ENCODE assay signal across 17 mouse cellular contexts in the genomic region with DNA sequence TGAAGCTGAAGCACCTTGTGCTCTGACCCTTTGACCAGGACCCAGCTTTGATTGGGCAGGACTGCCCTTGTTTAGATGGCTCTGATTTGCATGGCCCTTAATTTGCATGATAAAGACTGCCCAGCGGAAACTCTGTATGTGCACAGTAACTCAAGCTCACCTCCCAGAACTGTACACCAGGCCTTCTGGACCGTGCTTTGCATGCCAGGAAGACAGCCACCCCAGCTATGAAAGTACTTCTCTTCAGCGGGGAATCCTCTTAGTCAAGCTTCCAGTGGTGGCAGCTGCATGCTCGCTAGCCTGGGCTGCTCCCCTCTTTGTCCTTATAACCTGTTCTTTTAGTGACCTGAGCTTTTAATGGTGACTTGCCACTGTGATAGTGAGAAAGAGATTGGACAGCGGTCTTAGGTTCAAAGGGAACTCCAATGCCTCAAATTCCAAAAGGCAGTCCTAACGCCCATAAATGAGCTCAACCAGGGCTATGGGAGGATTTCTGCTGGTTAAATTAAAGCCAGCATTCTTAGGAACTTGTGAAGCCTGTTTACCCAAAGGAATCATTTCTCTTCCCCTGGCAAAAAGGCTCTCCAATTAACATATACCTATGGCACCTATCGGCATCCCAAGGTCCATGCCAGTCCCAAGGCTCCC. TPM values are rescaled to one million over a fixed set of nuclear protein-coding genes. Genes with fewer than 3 reads are reported as not detected.
DNase-seq lines count a peak whose midpoint lies in the region; ATAC-seq and TF ChIP-seq lines count a peak whose summit lies in the region.
"Had no signal": no experiment of that assay in that cellular context is flagged by ENCODE, and none has a peak within 500 bp of the region (broad histone marks: within the 10 kb centered on the region; RNA-seq: fewer than 3 reads in every experiment).

No protein-coding gene starts in this region.

- H3K4me3 ChIP-seq in forebrain, embryonic 10.5 days, result no peak overlapping the region
- no peak overlapping the region for H3K4me3 ChIP-seq in forebrain, postnatal 0 days (ENCODE audit: low read depth, low read length)
- H3K4me3 ChIP-seq in neural tube, embryonic 11.5 days (ENCODE audit: low read depth, low read length), result no peak overlapping the region
- H3K4me3 ChIP-seq: liver, embryonic 12.5 days; megakaryocyte, embryonic 14.5 days had no signal

- H3K9ac ChIP-seq in forebrain, postnatal 0 days, result no peak overlapping the region
- no peak overlapping the region for H3K9ac ChIP-seq in neural tube, embryonic 11.5 days (ENCODE audit: low read length)
- H3K9ac ChIP-seq: liver, embryonic 12.5 days had no signal

- no peak for DNase-seq in forebrain, embryonic 10.5 days (ENCODE audit: extremely low spot score, low spot score)
- DNase-seq in forebrain, postnatal 0 days, result no peak
- DNase-seq in neural tube, embryonic 11.5 days (ENCODE audit: low spot score), result no peak
- DNase-seq in neural tube, embryonic 10.5 days (ENCODE audit: extremely low spot score, low spot score), result no peak
- DNase-seq in brain, embryonic 14.5 days (ENCODE audit: low read depth), result peak; percentile 35
- DNase-seq in ovary, postnatal 10 days (ENCODE audit: low spot score), result no peak
- no peak for DNase-seq in left cerebral cortex, adult 9 months (ENCODE audit: low spot score in 2 of 2)
- DNase-seq: cerebellum, adult 8-10 months; gastrocnemius, postnatal 14 days; heart, postnatal 14 days; layer of hippocampus, adult 9-11 months; right cerebral cortex, postnatal 4 days; thymus, postnatal 36 days had no signal

- H3K27ac ChIP-seq in forebrain, embryonic 10.5 days, result 0 out of 2 replicates have a peak overlapping the region, but pooled peaks have one; percentile 8
- no peak overlapping the region for H3K27ac ChIP-seq in forebrain, postnatal 0 days (ENCODE audit: low read depth, low read length)
- no peak overlapping the region for H3K27ac ChIP-seq in neural tube, embryonic 11.5 days (ENCODE audit: low read depth, low read length)
- H3K27ac ChIP-seq: liver, embryonic 12.5 days; stomach, postnatal 0 days had no signal

- no peaks in the 10 kb centered on the region for H3K9me3 ChIP-seq in forebrain, embryonic 10.5 days
- H3K9me3 ChIP-seq in forebrain, postnatal 0 days (ENCODE audit: low read length), result no peaks in the 10 kb centered on the region
- no peaks in the 10 kb centered on the region for H3K9me3 ChIP-seq in neural tube, embryonic 11.5 days (ENCODE audit: control insufficient read depth, low read length)
- H3K9me3 ChIP-seq: liver, embryonic 12.5 days; megakaryocyte, embryonic 14.5 days had no signal

- TF ChIP-seq CTCF in forebrain, postnatal 0 days (IDR thresholded peaks at IDR 0.05; ENCODE audit: low read depth), result no peak
- TF ChIP-seq CTCF in brain, embryonic 14.5 days (IDR thresholded peaks at IDR 0.05; ENCODE audit: borderline replicate concordance, extremely low read depth, insufficient read depth, insufficient read length), result no peak

- no peaks in the 10 kb centered on the region for H3K36me3 ChIP-seq in forebrain, embryonic 10.5 days (replicated peaks)
- H3K36me3 ChIP-seq in forebrain, postnatal 0 days (ENCODE audit: insufficient read depth), result no peaks in the 10 kb centered on the region
- H3K36me3 ChIP-seq in neural tube, embryonic 11.5 days (ENCODE audit: control insufficient read depth, insufficient read depth, low read length), result no peaks in the 10 kb centered on the region
- H3K36me3 ChIP-seq: liver, embryonic 12.5 days had no signal

- WGBS in forebrain, embryonic 10.5 days, result 57% methylated on average over 7 of the region's 7 CpGs
- 41% methylated on average over 7 of the region's 7 CpGs for WGBS in forebrain, postnatal 0 days
- WGBS in neural tube, embryonic 11.5 days, result 47% methylated on average over 7 of the region's 7 CpGs

- TF ChIP-seq POLR2A in brain, embryonic 14.5 days (IDR thresholded peaks at IDR 0.05; ENCODE audit: borderline replicate concordance, extremely low read depth, insufficient read depth, insufficient read length, poor library complexity, severe bottlenecking), result no peak

- peaks cover 8% of the 10 kb centered on the region for H3K4me1 ChIP-seq in forebrain, embryonic 10.5 days
- no peaks in the 10 kb centered on the region for H3K4me1 ChIP-seq in forebrain, postnatal 0 days (ENCODE audit: insufficient read depth)
- no peaks in the 10 kb centered on the region for H3K4me1 ChIP-seq in neural tube, embryonic 11.5 days (ENCODE audit: control insufficient read depth, insufficient read depth, low read length)

- H3K4me2 ChIP-seq in forebrain, postnatal 0 days (ENCODE audit: low read depth), result no peak overlapping the region
- no peak overlapping the region; the same call in 1 of the 2 replicates for H3K4me2 ChIP-seq in neural tube, embryonic 11.5 days (ENCODE audit: low read depth)
- H3K4me2 ChIP-seq: liver, embryonic 12.5 days had no signal

- no peak for ATAC-seq in forebrain, postnatal 0 days
- ATAC-seq in neural tube, embryonic 11.5 days (ENCODE audit: insufficient read depth, low FRiP score, low TSS enrichment), result peak; percentile 60; the same call in 1 of the 2 replicates
- ATAC-seq in neutrophil, adult 5-6 weeks (ENCODE audit: extremely low read depth, insufficient number of reproducible peaks, low FRiP score, poor library complexity, severe bottlenecking), result peak; percentile 23; the same call in 1 of the 2 replicates
- ATAC-seq: liver, embryonic 12.5 days had no signal

- no peaks in the 10 kb centered on the region for H3K27me3 ChIP-seq in forebrain, embryonic 10.5 days (ENCODE audit: poor library complexity, severe bottlenecking)
- no peaks in the 10 kb centered on the region for H3K27me3 ChIP-seq in forebrain, postnatal 0 days (ENCODE audit: insufficient read depth, low read length)
- H3K27me3 ChIP-seq in neural tube, embryonic 11.5 days (ENCODE audit: control insufficient read depth, insufficient read depth, low read length), result no peaks in the 10 kb centered on the region
- H3K27me3 ChIP-seq: liver, embryonic 12.5 days; megakaryocyte, embryonic 14.5 days had no signal

RNA-seq across cellular contexts. Expression of a gene that starts 47.2 kb away (rescaled TPM):
- 7.3 and 8.2 TPM in 2 replicates for polyA plus RNA-seq in forebrain, embryonic 10.5 days (2016; fragmentation: Nextera tagmentation; extraction: Ambion mirVana)
- total RNA-seq in forebrain, postnatal 0 days (2014; rRNA removed), result 81.1 and 89.5 TPM in 2 replicates
- polyA plus RNA-seq in forebrain, postnatal 0 days (2015; fragmentation: Nextera tagmentation; extraction: Ambion mirVana), result 11.7 and 16.6 TPM in 2 replicates
- 11.7 and 11.8 TPM in 2 replicates for polyA plus RNA-seq in neural tube, embryonic 11.5 days (2014; fragmentation: Nextera tagmentation; extraction: Ambion mirVana)
- 21.0 and 24.2 TPM in 2 replicates for polyA plus RNA-seq in brain, embryonic 14.5 days (2012; rRNA removed)
- 87.2 and 87.7 TPM in 2 replicates for total RNA-seq in neutrophil, adult 5-6 weeks (2017)
